Mouse (Mus musculus) CD8-positive naive resting alpha-beta T cell, adult 57 days (primary cell): ENCODE data around the gene Plp2. TPM values are rescaled to one million over a fixed set of nuclear protein-coding genes. Genes with fewer than 3 reads are reported as not detected.

Experiments
- total RNA-seq: library from RNA; stranded (reverse); gene quantifications from one replicate; pipeline ENCODE4 v1.2.4, GENCODE M21; 2023

Gene Plp2
- total RNA-seq, result 43.3 TPM

GRCm38 (mm10) chrX:7670921-7671623, at the start of gene Plp2:
TSS of gene Plp2 (minus strand) at chrX:7671390.

GRCm38 (mm10) chrX:7714135-7714899, 43.1 kb upstream of the Plp2 start, which contains the start of gene Wdr45:
TSS of gene Wdr45 (plus strand) at chrX:7714333.

GRCm38 (mm10) chrX:7696954-7697381, 25.8 kb upstream of the Plp2 start, which contains the start of gene Gpkow:
TSS of gene Gpkow (plus strand) at chrX:7697131.

GRCm38 (mm10) chrX:7680864-7681263, 9.7 kb upstream of the Plp2 start, which contains the start of gene Magix:
TSS of gene Magix (minus strand) at chrX:7681251.

GRCm38 (mm10) chrX:7657221-7657639, 14.0 kb downstream of the Plp2 start, which contains the start of gene Prickle3:
TSS of gene Prickle3 (plus strand) at chrX:7657260.

GRCm38 (mm10) chrX:7638401-7639091, 32.6 kb downstream of the Plp2 start, which contains the start of gene Syp:
TSS of gene Syp (plus strand) at chrX:7638471.

Other genes starting within 250 kb of the Plp2 start
- 1.1 TPM for gene Foxp3, start 97.7 kb downstream of the Plp2 start, total RNA-seq
- gene Ppp1r3f, start 97.1 kb downstream of the Plp2 start, total RNA-seq, result 18.8 TPM
- gene Ccdc22, start 65.9 kb downstream of the Plp2 start, total RNA-seq, result 27.6 TPM
- gene Cacna1f, start 64.3 kb downstream of the Plp2 start, total RNA-seq, result not detected
- gene Syp, start 32.9 kb downstream of the Plp2 start, total RNA-seq, result 0.49 TPM
- 31.4 TPM for gene Prickle3, start 14.1 kb downstream of the Plp2 start, total RNA-seq
- gene Magix, start 9.9 kb upstream of the Plp2 start, total RNA-seq, result not detected
- 49.5 TPM for gene Gpkow, start 25.7 kb upstream of the Plp2 start, total RNA-seq
- 111 TPM for gene Wdr45, start 42.9 kb upstream of the Plp2 start, total RNA-seq
- not detected for gene Gm45208, start 50.9 kb upstream of the Plp2 start, total RNA-seq
- gene Praf2, start 57.0 kb upstream of the Plp2 start, total RNA-seq, result 17.0 TPM
- not detected for gene Ccdc120, start 79.5 kb upstream of the Plp2 start, total RNA-seq
- 22.2 TPM for gene Tfe3, start 91.2 kb upstream of the Plp2 start, total RNA-seq
- 175 TPM for gene Gripap1, start 118.4 kb upstream of the Plp2 start, total RNA-seq
- 0.80 TPM for gene Kcnd1, start 150.9 kb upstream of the Plp2 start, total RNA-seq
- 214 TPM for gene Otud5, start 170.0 kb upstream of the Plp2 start, total RNA-seq
- 121 TPM for gene Pim2, start 206.9 kb upstream of the Plp2 start, total RNA-seq
- 38.3 TPM for gene Slc35a2, start 212.6 kb upstream of the Plp2 start, total RNA-seq
- gene Pqbp1, start 227.9 kb upstream of the Plp2 start, total RNA-seq, result 68.3 TPM
- 31.9 TPM for gene Timm17b, start 228.0 kb upstream of the Plp2 start, total RNA-seq
- not detected for gene Gm10491, start 236.4 kb upstream of the Plp2 start, total RNA-seq
- gene Gm10490, start 238.2 kb upstream of the Plp2 start, total RNA-seq, result not detected
- gene Pcsk1n, start 248.4 kb upstream of the Plp2 start, total RNA-seq, result not detected